Mouse (Mus musculus) telencephalon, adult 2 months (tissue): Measurements from ENCODE around the gene Mark3.

Source experiments
- DNase-seq: peaks from one replicate; pipeline ENCODE4 v3.0.0-alpha.2; 2011; ENCODE audit warnings: low read depth, low spot score

The Mark3 gene

DNA sequence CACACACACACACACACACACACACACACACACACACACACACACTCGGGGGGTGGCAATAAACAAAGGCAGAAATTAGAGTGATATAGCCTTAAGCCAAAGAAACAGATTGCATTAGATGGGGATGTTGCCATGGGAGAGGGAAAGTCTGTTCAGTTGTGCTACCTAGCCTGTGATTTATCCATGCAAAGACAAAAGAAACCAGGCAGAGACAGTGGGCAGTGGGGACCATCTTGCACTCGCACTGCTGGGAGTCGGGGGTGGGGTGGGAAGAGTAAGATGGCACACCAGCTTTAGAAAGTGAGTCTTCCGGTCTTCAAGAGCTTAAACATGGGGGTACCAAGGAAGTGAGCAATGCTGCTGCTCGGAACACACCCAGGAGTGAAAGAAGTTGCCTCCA lies 14.0 kb upstream of the Mark3 start:
- DNase-seq: no peak

- DNase-seq: no peak
Measured at GRCm38 (mm10) chr12:111562276-111562814, 12.0 kb upstream of the Mark3 start.

DNA sequence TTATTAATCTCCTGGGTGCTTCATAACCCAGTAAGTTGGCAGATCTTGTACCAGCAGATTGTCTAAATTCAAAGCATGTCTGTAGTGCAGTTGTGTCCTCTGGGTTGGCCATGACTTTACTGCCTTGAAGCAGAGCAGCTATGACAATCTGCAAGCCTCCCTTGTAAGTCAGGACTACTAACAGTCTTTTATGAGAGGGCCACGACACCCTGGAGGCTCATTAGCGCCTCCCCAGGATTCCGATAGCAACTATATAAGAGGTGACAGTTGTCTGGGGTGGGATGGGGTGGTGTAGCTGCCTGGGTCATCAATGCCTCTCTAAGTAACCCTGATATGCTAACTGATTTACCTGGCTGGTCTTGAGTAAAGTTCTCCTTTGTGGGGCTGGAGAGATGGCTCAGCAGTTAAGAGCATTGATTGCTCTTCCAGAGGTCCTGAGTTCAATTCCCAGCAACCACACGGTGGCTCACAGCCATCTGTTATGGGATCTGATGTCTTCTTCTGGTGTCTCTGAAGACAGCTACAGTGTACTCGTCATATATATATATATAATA lies 11.2 kb upstream of the Mark3 start:
- no peak for DNase-seq

DNA sequence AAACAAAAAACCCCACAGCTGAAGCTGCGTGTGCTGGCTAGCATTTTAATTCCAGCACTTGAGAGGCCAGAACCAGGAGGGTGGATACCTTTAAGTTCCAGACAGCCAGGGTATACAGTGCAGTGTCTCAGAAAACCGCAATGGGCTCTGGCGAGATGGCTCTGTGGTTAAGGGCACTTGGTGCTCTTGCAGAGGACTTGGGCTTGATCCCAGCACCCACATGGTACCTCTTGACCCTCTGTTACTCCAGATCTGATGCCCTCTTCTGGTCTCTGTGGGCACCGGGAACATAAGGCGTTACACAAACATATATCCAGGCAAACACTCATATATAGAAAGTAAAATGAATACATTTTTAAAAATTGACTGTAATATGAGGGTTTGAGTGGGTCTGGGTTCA lies 9.0 kb upstream of the Mark3 start:
- no peak for DNase-seq

DNA sequence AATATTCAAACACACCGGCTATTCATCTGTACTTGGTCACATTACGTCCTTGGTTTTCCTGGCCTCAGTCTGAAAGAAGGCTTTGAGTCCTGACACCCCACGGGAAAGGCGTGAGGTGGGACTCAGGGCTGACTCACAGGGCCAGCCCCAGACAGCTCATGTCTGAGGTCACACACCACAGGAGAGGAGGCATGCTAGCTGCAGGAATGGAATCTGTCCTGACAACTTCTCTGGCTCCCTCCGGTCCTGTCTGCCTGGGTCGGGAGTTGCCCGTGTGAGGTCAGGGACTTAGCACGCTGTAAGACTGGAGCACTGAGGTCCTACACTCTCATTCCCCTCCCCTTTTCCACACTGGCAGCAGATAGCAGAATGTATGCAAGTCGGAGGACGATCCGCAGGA lies 5.5 kb upstream of the Mark3 start:
- no peak for DNase-seq

GRCm38 (mm10) chr12:111572406-111572805 lies 1.9 kb upstream of the Mark3 start:
- no peak for DNase-seq

DNA sequence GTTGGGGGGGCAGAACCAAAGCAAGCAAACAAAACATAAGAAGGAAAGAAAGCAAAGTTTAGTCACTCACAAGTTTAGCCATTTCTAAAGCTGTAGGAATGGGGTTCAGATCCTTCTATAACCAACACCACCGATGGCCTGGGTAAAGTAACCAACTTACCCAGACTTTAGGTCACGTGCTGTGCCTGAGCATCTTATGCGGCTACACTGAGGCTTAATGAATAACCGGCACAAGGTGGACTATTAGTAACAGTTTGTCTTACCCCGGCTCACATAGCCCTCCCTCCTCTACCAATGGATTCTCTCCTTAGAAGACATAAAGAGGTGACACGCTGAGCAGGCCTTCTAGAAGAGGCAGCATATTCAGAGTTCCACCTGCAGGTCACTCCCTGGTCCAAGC lies 1.0 kb upstream of the Mark3 start:
- DNase-seq: no peak

- DNase-seq: no peak
Measured at GRCm38 (mm10) chr12:111574887-111575838, 840 bp downstream of the Mark3 start.

DNA sequence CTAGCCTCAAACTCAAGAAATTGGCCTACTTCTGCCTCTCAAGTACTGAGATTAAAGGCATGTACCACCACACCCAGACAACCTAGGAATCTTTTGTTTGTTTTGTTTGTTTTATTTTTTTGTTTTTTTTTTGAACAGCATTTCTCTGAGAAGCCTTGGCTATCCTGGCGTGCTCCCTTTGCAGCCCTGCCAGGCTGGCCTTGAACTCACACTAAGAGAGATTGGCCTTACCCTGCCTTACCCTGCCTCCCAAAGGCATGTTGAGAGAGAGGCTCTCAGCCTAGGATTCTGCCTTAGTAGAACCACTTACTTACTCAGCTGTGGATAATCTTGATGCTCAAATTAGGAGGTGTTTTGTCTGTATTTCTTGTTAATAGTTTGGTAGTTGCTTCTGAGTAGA lies 8.7 kb downstream of the Mark3 start:
- DNase-seq: no peak

GRCm38 (mm10) chr12:111584401-111584800 lies 10.1 kb downstream of the Mark3 start:
- no peak for DNase-seq

DNA sequence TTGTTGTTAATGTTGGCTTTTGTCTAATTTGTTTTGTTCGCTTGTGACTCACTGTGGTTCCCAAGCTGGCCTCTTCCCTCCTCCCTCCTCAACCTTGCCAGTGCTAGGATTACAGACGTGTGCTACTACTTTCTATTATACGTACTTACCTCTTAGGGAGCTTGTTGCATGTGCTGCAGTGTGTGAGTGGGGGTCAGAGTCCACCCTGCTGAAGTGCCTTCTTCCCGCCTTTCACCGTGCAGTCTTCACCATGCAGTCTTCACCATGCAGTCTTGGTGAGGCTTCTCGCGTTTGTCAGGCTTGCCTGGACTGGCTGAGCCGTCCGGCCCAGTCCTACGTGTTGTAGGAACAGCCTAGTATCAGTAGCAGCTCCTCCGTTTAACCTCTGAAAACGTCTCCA lies 12.9 kb downstream of the Mark3 start:
- no peak for DNase-seq

DNA sequence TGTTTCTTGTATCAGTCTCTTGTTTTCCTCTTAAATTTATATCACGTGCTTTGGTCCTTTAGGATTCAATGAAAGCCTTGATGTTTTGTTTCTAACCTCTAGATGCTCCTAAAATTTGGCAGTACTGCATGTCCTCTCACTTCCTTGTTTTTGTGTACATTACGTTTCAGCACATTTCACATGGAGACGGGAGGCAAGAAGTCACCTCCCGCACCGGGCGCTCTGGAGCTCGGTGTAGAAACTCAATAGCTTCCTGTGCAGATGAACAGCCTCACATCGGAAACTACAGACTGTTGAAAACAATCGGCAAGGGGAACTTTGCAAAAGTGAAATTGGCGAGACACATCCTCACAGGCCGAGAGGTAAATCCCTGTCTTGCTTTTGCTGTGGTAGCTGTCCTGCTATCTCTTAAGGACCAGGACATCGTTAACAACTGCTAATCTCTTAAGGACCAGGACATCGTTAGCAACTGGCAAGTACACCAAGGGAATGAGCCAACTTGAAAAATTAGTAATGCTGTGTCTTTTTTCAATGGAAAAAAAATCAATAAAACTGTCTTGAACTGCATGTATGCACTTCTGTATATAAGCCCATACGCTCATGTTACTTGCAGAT lies 18.2 kb downstream of the Mark3 start:
- DNase-seq: no peak

- no peak for DNase-seq
Measured at GRCm38 (mm10) chr12:111593775-111594174, 19.5 kb downstream of the Mark3 start.

- DNase-seq: no peak
Measured at GRCm38 (mm10) chr12:111597310-111597709, 23.0 kb downstream of the Mark3 start.

DNA sequence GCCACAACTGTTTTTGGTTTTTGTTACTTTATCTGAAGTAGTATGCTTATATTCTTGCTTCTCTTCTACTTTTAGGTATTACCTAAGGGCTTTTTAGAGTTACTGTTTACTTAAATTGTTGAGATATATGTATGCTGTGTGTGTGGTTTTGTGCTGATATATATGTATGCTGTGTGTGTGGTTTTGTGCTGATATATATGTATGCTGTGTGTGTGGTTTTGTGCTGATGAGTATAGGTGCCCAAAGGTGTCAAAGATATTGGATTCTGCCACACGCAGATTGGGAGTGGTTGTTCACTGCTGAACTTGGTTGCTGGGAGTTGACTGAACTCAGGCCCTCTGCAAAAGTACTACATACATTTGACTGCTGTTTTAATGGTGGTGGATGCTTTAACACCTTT lies 24.6 kb downstream of the Mark3 start:
- no peak for DNase-seq

DNA sequence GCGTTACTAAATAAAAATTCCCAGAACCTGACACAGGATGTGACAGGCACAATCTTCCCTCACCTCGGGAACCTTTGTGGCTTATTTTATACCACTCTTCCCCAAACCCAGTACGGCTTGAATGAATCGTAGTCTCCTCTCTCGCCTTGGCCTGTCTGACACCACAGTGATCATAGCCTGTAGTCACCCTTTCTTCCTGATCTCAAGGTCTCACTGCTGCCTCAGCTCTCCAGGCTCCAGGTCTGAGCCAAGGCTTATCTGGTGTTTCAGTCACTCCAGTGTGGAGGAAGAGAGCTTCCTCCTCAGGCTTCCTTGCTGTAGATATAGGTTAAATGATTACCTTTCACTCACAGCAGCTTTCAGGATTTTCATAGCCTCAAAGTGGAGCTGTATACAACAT lies 25.3 kb downstream of the Mark3 start:
- DNase-seq: no peak

DNA sequence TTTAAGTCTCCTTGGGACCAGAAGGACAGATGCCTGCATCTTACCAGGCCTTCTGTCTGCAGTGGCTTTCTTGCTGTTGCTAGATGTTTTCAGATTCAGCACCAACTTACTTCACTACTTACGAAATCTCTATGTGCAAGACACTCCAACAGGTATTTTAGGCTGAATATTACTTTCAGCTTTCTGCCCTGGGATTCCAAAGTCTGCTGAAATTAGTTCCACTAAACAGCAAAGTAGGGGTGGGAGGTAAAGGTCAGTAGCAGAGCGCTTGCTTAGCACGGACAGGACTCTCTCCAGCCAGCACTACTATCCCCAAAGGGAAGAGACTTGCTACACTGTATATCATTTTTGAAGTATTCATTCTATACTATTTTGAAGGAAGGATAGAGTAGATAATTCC lies 29.5 kb downstream of the Mark3 start:
- DNase-seq: no peak

- no peak for DNase-seq
Measured at GRCm38 (mm10) chr12:111605619-111606018, 31.3 kb downstream of the Mark3 start.

GRCm38 (mm10) chr12:111608015-111608414 lies 33.7 kb downstream of the Mark3 start:
- no peak for DNase-seq

DNA sequence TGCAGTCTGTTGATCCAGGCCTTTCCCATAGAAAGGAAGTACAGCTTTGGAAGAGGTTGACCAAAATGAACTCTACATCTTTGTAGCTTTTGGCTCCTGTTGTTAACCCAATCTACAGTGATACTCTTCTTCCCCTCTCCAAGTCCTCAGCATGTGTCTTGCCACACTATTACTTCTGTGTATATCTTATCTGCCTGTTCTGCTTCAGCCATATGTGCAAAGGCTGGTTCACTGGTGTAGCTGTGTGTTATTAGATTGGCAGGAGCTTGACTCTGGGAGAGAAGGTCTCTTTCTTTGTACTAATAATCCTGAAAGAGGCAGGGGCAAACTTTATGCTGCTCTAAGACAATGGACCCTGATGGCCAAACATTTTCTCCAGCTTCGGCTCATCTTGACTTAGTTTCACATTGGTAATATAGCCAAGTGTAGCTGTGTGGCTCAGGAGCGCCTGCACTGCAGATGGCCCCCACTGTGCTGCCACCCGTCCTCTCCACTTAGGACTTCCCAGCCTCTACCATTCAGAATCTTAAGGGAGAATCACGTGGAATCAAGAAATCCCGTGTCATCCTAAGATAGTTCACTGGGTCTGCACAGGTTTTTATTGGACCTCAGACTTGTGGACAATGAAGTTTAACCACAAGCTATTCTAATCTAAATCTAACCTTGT lies 40.3 kb downstream of the Mark3 start:
- DNase-seq: no peak

DNA sequence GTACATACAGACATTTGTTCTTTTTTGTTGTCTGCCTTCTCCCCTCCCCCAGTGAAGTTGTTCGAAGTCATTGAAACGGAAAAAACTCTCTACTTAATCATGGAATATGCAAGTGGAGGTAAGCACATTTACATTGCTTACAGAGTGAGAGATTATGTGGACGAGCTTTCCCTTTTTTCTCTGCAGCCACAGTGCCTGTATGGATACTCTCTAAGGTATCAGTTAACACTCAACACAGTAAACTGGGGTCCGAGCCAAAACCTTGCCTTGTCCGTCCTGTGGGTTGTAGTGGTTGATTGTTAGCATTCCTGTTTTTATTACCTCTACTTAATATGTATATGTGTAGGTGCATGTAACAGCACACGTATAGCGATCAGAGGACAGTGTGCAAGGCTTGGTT lies 43.9 kb downstream of the Mark3 start:
- no peak for DNase-seq

DNA sequence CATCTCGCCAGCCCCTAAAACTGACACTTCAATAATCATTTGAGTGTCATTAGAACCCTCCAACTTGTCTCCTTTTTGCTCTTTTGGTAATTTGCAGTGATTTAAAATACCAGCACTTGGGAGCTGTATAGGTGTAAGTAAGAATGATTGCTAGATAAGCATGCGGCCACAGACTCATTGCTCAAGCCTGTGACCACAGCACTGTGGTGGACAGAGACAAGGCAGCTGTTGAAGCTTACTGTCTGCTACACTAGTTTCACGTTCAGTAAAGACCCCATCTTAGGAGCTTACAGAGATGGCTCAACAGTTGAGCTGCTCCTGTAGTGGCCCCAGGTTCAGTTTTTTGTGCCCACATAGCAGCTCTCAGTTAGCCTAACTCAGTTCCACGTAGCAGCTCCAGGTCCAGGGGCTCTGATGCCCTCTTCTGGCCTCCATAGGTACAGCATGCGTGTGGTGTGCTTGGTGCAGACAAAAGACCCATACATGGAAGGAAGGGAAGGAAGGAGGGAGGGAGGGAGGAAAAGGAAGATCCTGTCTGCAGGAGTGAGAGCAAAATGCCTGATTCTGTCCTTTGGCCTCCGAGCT lies 73.8 kb downstream of the Mark3 start:
- DNase-seq: no peak
